Mouse (Mus musculus) left cerebral cortex, adult 2 months (tissue): ENCODE results near the gene Arl5a. TPM values are rescaled to one million over a fixed set of nuclear protein-coding genes. Genes with fewer than 3 reads are reported as not detected.

Experiments
- DNase-seq, 2 experiments: peaks; one replicate each; pipeline ENCODE4 v3.0.0; 2021 to 2022; ENCODE audit warnings: low spot score in 2 of 2, mixed read lengths in 1 of 2; ENCODE audit errors: extremely low spot score in 1 of 2
- H3K27ac ChIP-seq: fragments of 200-600 bp; 2 replicates; pipeline ENCODE4 v1.8.1; 2022
- H3K4me3 ChIP-seq: fragments of 200-600 bp; 2 replicates; pipeline ENCODE4 v1.8.1; 2022
- CTCF ChIP-seq: fragments of 200-600 bp; IDR thresholded peaks from 2 replicates; pipeline ENCODE4 v1.8.1; 2022; ENCODE audit warnings: antibody characterized with exemption, mild to moderate bottlenecking, moderate library complexity
- intact Hi-C: fragments of 180-260 bp; cut with DNase I; formaldehyde crosslinking; loops from one replicate; pipeline ENCODE4 v1.15.1; 2025
- total RNA-seq, 2 experiments: library from RNA; stranded (reverse); gene quantifications; 2 replicates each; pipeline ENCODE4 v1.2.3; 2021

Arl5a gene
- total RNA-seq, 2 experiments from 2014 or later, result 62.9 to 66.8 TPM

DNA sequence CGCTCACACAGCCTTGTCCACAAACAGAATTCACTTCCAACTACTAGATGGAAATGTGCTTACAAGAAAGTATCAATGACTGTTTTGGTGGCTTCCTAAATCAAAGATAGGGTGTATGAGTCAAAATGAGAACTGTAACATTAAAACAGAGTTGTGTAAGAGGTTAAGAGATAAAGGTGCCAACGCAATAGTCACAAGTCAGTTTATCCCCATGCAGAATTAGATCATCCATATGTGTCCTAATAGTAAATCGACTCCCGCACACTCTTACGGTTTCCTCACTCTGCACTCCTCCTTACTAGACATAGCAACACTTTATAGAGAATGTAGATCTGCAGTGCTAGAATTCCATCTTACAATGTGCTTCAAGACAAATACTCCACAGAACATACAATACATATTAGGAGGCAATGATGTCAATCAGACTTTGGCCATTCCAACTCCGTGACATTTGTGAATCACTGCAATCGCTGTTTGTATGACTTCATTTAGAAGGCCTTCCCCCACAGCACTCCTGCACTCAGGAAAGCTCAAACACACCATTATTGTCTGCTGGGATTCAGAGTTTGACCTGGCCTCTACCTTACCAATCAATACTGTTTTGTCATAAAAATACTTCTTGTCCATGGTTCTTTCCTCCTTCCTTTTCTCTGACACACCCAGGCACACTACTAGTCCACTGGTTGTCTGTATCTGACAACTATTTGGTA lies 4.5 kb downstream of the Arl5a start:
- intact Hi-C loops, result no loop called here
- DNase-seq, result peak in 1 of 2 experiments; percentile 4
- Histone ChIP-seq H3K4me3 (no peak overlapping the region), H3K27ac (no peak overlapping the region)
- TF ChIP-seq CTCF, result no peak

DNA sequence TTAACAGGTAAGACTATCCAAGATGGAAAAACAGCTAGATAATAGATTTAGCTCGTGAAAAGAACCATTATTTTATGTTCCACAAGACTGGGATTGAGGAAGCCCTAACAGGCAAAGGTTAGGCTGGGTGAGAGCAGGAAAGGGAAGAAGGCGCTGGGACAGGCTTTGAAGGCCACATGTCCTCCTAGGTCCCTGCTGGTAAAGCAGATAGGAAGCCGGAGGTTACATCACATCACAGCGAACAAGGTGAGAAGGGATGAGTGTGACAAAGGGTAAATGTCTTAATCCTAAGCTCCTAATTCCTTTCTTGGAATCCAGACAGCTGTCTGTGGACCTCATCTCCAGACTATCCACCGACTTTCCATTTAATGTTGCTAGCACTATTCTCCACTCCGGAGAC lies 5.4 kb downstream of the Arl5a start:
- intact Hi-C loops, result no loop called here
- Histone ChIP-seq H3K4me3 (no peak overlapping the region), H3K27ac (no peak overlapping the region)
- peak in 1 of 2 experiments; percentile 3 for DNase-seq
- no peak for TF ChIP-seq CTCF

DNA sequence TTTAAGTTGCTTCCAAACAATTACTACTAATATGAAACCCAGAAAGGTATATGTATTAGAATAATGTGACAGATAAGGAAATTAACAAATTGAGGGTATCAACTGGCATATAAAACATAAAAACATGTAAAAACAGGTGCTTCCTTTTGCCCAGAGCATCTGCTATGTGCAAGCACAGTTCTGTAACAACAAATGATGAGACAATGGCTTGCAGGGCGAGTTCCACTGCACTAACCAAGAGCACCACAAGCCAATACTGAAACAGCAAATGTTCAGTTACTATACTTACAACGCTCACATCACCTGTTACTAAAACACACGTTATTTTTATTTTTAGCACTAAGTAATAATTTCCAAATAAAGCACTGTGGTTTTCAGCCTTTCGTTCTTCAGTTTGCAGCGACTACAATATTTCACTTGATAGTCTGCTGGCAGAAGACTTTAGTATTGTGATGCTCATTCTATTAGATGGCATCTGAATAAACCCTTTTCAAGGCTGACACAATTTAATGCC lies 12.1 kb downstream of the Arl5a start:
- intact Hi-C loops, result no loop called here
- Histone ChIP-seq H3K4me3 (no peak overlapping the region), H3K27ac (no peak overlapping the region)
- DNase-seq, result no peak
- no peak for TF ChIP-seq CTCF

DNA sequence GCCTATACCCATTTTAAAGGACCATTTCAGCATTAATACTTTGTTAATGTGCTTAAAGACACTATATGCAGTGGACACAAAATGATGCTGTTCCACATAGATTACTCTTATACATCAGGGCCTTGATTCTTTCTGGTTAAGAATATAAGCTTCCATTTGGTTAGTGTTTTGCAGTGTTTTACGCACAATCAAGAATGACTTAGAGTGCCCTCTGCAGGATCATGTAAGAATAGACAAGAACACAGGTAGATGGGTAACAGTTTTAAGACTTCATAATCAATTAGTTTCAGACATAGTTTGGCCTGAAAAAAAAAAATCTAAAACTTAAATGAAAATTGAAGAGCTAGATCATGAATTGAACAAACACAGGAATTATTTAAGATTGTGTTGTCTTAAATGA lies 18.2 kb downstream of the Arl5a start:
- DNase-seq, result peak in 1 of 2 experiments; percentile 3
- H3K27ac ChIP-seq, result no peak overlapping the region
- peak; percentile 68 for TF ChIP-seq CTCF
- no peak overlapping the region for H3K4me3 ChIP-seq
- intact Hi-C loops, result loop anchor here (2.0 to 10.0 kb wide), 4 partner anchors 104 to 302 kb away; no protein-coding TSS in a partner anchor

DNA sequence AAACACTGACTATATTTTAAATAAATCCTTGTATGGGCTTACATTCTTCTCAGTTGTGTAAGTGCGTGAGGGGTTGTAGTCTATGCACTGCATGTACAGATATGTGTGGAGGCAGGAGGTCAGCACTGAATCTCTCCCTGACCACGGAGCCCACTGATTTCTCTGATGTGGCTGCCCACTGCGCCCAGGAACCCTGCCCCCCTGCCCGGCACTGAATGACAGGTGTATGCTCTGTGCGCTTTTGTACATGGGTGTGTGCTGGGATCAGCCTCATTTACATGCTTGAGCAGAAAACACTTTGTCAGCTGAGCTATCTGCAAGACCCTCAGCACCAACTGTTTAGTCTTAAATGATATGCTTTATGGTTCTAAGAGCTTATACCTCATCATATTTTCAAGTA lies 19.5 kb downstream of the Arl5a start:
- DNase-seq, result peak in 1 of 2 experiments; percentile 5
- no peak overlapping the region for H3K27ac ChIP-seq
- no peak overlapping the region for H3K4me3 ChIP-seq
- no peak for TF ChIP-seq CTCF
- intact Hi-C loops, result loop anchor here (5.0 to 10.0 kb wide), 3 partner anchors 103 to 300 kb away; no protein-coding TSS in a partner anchor

DNA sequence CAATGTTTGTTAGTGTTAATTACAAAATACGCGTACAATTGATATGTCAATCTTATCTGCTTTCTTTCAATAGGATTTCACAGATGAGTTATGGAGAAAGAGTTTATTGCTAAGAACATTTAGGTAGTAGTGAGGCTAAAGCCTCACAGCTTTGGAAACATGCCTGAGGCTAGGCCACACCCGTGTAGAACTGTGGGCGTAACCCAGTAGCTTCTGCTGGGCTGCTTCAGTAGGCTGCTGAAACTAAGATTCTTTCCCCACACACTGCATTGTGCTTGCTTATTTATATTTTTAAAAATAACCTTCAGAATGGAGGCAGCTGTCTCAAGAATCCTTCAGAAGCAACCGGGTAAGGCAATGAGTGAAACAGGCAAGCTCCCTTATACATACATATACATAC lies 30.2 kb downstream of the Arl5a start:
- intact Hi-C loops, result no loop called here

DNA sequence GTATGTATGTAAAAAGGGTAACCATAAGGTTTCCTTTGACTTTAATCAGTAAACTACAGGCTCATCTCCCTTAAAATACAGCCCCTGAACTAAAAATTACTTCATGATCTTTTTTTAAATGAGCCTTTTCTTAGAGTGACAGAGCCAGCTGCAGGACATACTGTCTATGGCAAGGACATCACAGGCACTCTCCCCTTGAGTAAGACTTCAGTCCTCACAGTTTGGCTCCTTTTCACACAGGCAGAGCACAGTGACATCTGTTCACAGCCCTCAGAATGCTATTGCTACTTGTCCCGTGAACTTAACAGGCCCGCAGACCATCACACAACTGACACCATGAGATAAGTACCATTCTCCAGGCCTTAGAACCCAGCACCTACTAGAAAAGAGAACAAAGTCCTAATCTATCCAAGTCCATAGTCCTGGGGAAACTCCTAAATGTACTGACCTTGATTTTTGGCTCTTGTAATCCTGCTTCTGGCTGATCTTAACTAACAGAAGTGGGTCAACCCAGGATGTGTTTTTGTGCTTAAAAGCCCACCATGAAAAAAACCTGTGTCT lies 34.2 kb downstream of the Arl5a start:
- no peak for TF ChIP-seq CTCF
- intact Hi-C loops, result no loop called here
- DNase-seq, result no peak
- no peak overlapping the region for H3K27ac ChIP-seq
- no peak overlapping the region for H3K4me3 ChIP-seq

More for the DNA sequence above, 30.2 kb downstream of the Arl5a start:
- Histone ChIP-seq H3K27ac (no peak overlapping the region), H3K4me3 (no peak overlapping the region)
- TF ChIP-seq CTCF, result no peak
- DNase-seq, result peak in 1 of 2 experiments; percentile 10

DNA sequence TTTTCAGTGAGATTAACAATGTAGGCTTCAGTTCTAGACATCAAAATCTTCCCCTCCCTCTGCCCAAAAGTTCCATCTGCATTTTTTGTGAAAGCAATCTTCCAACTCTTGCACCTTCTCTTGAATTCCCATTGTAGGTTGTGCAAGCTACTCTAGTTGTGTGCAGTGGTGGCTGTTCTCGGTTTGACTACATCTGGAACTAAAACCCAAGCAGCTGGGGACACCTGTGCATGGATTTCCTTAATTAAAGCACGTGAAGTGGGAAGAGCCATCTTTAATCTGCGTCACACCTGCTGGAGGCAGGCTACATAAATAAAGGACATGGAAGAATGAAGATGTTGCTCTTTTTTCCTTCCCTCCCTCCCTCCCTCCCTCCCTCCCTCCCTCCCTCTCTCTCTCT lies 34.7 kb downstream of the Arl5a start:
- no peak overlapping the region for H3K4me3 ChIP-seq
- no peak for TF ChIP-seq CTCF
- no peak for DNase-seq
- H3K27ac ChIP-seq, result no peak overlapping the region
- intact Hi-C loops, result no loop called here

DNA sequence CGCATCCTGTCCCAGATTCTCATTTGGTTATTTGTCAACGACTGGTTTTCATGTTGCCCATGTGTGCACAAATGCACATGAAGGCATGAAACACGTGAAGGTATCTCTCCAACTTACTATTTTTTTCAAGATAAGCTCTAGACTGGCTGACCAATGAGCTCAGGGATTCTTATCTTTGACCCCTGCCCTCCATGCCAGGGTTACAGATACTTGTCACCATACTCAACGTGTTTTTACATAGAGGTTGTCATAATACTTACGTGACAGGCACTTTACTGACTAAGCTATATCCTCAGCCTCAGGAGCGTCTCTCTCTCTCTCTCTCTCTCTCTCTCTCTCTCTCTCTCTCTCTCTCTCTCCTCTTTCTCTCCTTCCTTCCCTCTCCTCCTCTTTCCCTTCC lies 38.2 kb downstream of the Arl5a start:
- Histone ChIP-seq H3K27ac (no peak overlapping the region), H3K4me3 (no peak overlapping the region)
- intact Hi-C loops, result no loop called here
- no peak for DNase-seq
- TF ChIP-seq CTCF, result no peak

DNA sequence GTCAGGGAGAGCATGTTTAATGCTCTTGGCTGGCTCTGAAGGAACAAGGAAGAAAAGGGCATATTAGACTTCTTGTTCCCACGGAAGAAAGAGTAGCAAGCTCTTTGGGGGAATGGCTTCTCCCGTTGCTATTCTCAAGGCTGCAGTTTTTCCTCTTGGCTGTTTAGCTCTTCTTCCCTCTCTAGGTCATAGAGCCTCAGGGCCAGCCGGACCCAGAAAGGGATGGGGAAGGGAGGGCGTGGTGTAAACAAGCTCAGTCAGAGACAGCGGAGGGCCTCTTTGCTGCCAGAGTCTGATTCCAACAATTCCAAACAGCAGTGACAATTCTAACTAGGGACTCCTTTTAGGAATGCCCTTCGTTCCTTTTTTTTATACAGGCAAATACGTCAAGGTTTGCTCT lies 38.7 kb downstream of the Arl5a start:
- intact Hi-C loops, result no loop called here
- TF ChIP-seq CTCF, result no peak
- H3K27ac ChIP-seq, result no peak overlapping the region
- no peak overlapping the region for H3K4me3 ChIP-seq
- DNase-seq, result no peak

DNA sequence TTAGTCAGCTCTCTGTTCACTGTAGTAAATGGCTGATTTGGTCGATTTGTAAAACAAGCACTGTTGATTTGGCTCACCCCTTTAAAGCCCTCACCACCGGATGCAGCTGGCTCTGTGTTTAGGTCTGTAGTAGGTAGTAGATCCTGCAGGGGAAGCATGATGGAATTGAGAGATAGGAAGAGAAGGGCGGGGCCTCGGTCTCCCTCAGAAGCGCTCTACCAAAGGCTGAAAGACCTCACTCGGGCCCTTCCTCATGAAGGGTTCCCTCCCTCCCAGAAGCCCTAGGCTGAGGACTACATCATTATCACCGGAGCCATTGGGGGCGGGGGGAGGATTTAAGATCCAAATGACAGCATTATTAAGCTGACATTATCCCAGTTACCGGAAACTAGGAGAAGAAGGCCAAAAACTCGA lies 45.8 kb downstream of the Arl5a start:
- intact Hi-C loops, result no loop called here
- Histone ChIP-seq H3K4me3 (no peak overlapping the region), H3K27ac (no peak overlapping the region)
- no peak for TF ChIP-seq CTCF
- no peak for DNase-seq

DNA sequence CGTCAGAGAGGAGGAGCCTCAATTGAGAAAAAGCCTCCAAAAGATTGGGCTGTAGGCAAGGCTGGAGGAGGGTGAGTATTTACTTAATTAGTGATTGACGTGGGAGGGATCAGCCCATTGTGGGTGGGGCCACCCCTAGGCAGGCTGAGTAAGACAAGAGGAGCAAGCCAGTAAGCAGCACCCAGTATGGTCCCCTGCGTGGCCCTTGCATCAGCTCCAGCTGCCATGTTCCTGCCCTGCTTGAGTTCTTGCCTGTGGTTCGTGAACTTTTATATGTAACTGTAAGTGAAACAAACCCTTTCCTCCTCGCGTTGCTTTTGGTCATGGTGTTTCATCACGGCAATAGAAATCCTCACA lies 46.3 kb downstream of the Arl5a start, which contains the start of gene Neb:
Neb (minus strand) TSS at position 27 of the 357 bp plus-strand sequence.
- intact Hi-C loops, result no loop called here
- TF ChIP-seq CTCF, result no peak
- no peak for DNase-seq
- H3K4me3 ChIP-seq, result no peak within 1 kb of the TSS
- no peak within 1 kb of the TSS for H3K27ac ChIP-seq
